Mouse (Mus musculus) myocyte (in vitro differentiated cells): ENCODE results near the gene Copa.
A peak's percentile ranks its signal among the peaks of the same experiment; 100 is the strongest.

Experiments used
- E2F4 ChIP-seq: IDR thresholded peaks from one replicate; pipeline ENCODE4 v1.6.1; 2011; ENCODE audit warnings: mild to moderate bottlenecking, control low read depth, moderate library complexity; ENCODE audit not compliant: insufficient read depth
- MAX ChIP-seq: IDR thresholded peaks from one replicate; pipeline ENCODE4 v1.6.1; 2011; ENCODE audit warnings: low read depth, mild to moderate bottlenecking, control low read depth
- MYOD1 ChIP-seq, 3 experiments: IDR thresholded peaks; one replicate each; pipeline ENCODE4 v1.6.1; 2011; ENCODE audit warnings: control low read depth in 2 of 3, low read depth in 2 of 3, mild to moderate bottlenecking in 2 of 3, moderate library complexity in 1 of 3; ENCODE audit not compliant: insufficient read length in 2 of 3, control insufficient read depth in 1 of 3
- POLR2A ChIP-seq: IDR thresholded peaks from one replicate; pipeline ENCODE4 v1.6.1; 2011; ENCODE audit warnings: low read depth, mild to moderate bottlenecking, control low read depth, moderate library complexity; ENCODE audit not compliant: insufficient read length
- USF1 ChIP-seq: IDR thresholded peaks from one replicate; pipeline ENCODE4 v1.6.1; 2011; ENCODE audit warnings: low read depth, mild to moderate bottlenecking, control low read depth, moderate library complexity

DNA sequence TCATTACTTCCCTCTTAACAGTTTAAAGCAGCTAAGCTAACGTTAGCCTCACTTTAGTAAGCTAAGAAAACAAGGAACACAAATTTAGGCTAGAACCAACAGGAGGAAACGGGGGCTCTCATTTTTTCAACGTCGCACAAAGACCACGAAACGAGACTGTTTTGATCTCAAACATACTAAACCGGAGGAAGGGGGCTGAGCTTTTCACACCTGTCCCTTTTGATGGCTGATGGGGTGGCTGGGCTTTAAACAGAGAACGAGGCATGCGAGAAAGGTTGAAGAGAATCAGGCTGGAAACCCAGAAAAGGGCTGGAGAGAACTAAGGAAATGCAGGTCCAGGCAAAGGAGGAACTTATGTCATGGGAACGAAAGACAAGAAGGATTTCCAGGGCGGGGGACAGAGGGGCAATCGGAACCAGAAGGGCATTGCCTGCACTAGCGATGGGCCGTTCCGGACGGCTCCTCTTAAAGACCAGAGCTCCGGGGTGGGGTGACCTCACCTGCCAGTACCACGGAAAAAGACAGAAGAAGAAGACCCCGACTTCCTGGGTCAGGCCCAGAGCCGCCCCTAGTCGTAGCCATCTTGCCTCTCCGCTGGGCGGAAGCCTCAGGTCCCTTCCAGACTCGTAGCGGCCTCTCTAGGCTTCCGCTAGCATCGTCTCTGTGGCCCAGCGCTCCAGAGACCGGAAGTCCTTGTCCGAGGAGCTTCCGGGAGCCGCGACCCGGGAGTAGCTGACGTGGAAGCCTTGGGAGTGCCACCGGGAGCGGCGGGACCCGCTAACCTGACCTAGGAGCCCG, at the start of gene Copa, which contains the start of gene Ncstn:
- no peak for TF ChIP-seq MAX
- peak; percentile 62 for TF ChIP-seq POLR2A
- TF ChIP-seq USF1 = no peak
- TF ChIP-seq MYOD1 (IDR thresholded peaks at IDR 0.05; ENCODE audit: control insufficient read depth in 1 of 3, insufficient read length in 2 of 3, low read depth in 2 of 3) = no peak
- TF ChIP-seq E2F4 = no peak
